Mouse (Mus musculus): ENCODE results near the gene Krtap14. TPM values are rescaled to one million over a fixed set of nuclear protein-coding genes. Genes with fewer than 3 reads are reported as not detected.

Gene Krtap14
- polyA plus RNA-seq, 1 experiment from 2014 or later, result not detected

DNA sequence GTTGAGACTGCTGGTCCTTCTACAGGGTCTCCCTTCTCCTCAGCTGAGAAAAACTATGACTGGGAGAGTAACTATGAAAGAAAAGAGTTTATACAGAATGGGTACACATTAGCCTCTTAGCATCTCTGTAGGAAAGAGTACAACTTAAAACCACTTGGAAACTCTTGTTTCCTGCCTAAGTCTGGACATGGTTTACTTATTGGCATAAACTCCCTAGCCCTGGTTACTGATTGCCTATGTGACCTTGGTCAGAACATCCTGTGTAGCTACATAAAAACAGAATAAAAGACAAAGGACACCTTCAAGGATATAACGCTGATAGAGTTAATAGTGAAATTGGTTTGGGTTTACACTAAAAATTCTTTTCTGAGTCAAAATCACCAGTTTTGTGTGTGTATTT lies 21.4 kb upstream of the Krtap14 start:
- Histone ChIP-seq H3K4me1 (ENCODE audit: insufficient read depth, low read depth, low read length) (no peaks in the 10 kb centered on the region), H3K4me2 (replicated peaks; ENCODE audit: low read depth, low read length) (no peak overlapping the region), H3K9me3 (ENCODE audit: low read length) (no peaks in the 10 kb centered on the region), H3K27ac (ENCODE audit: low read length) (no peak overlapping the region), H3K36me3 (ENCODE audit: insufficient read depth, low read length) (no peaks in the 10 kb centered on the region), H3K27me3 (replicated peaks; ENCODE audit: insufficient read depth, low read length) (no peaks in the 10 kb centered on the region), H3K4me3 (ENCODE audit: low read depth, low read length) (no peak overlapping the region), H3K9ac (replicated peaks; ENCODE audit: low read depth) (no peak overlapping the region)
- DNase-seq (ENCODE audit: low spot score) (no peak), ATAC-seq (no peak)
- 89% methylated on average over 1 of the region's 1 CpGs for WGBS
- TF ChIP-seq EP300 (IDR thresholded peaks at IDR 0.05), result no peak
- TF ChIP-seq CTCF (IDR thresholded peaks at IDR 0.05), result no peak

DNA sequence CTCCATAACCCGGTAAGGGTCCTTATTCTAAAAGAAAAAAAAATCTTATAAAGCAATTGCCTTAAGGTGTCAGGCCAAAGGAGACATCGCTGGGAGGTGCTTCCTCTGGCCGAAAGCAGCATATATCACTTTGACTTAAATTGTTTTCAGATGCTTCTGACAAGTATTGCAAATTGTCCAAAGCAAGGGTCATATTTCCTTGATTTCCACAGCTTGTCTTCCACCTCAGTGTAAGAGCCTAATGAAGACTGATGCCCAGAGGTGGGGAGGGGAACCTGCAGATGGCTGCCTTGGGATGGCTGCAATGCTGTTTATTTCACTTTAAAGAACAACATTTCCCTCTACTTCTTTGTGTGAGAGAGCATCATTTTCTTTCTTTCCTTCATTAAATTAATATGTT lies 1.0 kb upstream of the Krtap14 start:
- no peaks in the 10 kb centered on the region for H3K9me3 ChIP-seq (ENCODE audit: low read length)
- H3K27me3 ChIP-seq (replicated peaks; ENCODE audit: insufficient read depth, low read length), result no peaks in the 10 kb centered on the region
- no peak for DNase-seq (ENCODE audit: low spot score)
- H3K4me3 ChIP-seq (ENCODE audit: low read depth, low read length), result no peak overlapping the region
- no peaks in the 10 kb centered on the region for H3K4me1 ChIP-seq (ENCODE audit: insufficient read depth, low read depth, low read length)
- no peak for TF ChIP-seq CTCF (IDR thresholded peaks at IDR 0.05)
- no peak for TF ChIP-seq EP300 (IDR thresholded peaks at IDR 0.05)
- no peak overlapping the region for H3K4me2 ChIP-seq (replicated peaks; ENCODE audit: low read depth, low read length)
- ATAC-seq, result no peak
- no peak overlapping the region for H3K27ac ChIP-seq (ENCODE audit: low read length)
- no peak overlapping the region for H3K9ac ChIP-seq (replicated peaks; ENCODE audit: low read depth)
- WGBS, result 76% methylated on average over 3 of the region's 3 CpGs
- H3K36me3 ChIP-seq (ENCODE audit: insufficient read depth, low read length), result no peaks in the 10 kb centered on the region

DNA sequence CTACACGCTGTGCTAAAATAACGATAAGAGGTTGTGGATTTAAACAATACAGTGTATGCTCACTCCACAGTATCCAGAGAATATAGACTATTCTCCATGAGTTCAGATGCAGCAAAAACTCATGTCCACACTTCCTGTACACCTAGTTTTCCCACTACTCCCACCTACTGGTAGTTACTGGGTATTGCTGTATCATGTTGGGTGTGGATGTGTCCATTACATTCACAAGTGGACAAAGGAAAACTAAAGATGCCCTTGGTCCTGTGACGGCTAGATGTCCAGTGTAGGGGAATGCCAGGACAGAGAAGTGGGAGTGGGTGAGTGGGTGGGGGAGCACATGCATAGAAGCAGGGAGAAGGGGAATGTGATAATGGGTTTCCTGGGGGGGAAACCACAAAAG lies 2.2 kb downstream of the Krtap14 start:
- Histone ChIP-seq H3K4me3 (ENCODE audit: low read depth, low read length) (no peak overlapping the region), H3K9ac (replicated peaks; ENCODE audit: low read depth) (no peak overlapping the region), H3K9me3 (ENCODE audit: low read length) (no peaks in the 10 kb centered on the region), H3K27me3 (replicated peaks; ENCODE audit: insufficient read depth, low read length) (no peaks in the 10 kb centered on the region), H3K4me1 (ENCODE audit: insufficient read depth, low read depth, low read length) (no peaks in the 10 kb centered on the region), H3K27ac (ENCODE audit: low read length) (no peak overlapping the region), H3K4me2 (replicated peaks; ENCODE audit: low read depth, low read length) (no peak overlapping the region), H3K36me3 (ENCODE audit: insufficient read depth, low read length) (no peaks in the 10 kb centered on the region)
- no peak for TF ChIP-seq EP300 (IDR thresholded peaks at IDR 0.05)
- peak; percentile 70 for TF ChIP-seq CTCF (IDR thresholded peaks at IDR 0.05)
- WGBS, result 83% methylated on average over 3 of the region's 3 CpGs
- no peak for DNase-seq (ENCODE audit: low spot score)
- no peak for ATAC-seq

DNA sequence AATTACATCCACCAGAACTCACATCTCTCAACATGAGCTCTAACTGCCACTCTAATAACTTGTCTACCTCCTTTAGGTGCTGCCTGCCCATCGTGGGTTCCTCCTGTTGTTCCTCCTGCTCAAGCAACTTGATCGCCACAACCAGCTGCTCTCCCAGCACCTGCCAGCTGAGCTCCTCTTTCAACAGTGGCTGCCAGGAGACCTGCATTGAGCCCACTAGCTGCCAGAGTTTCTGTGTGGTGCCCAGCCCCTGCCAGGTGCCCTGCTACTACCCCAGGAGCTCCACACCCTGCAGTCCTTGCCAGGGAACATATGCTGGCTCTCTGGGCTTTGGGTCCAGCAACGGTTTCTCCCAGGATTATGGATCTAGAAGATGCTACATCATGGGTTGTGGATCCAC lies 5.9 kb downstream of the Krtap14 start, which contains the start of gene Krtap15:
Krtap15 (plus strand) TSS at position 150 of the 400 bp plus-strand sequence.
- Histone ChIP-seq H3K27me3 (replicated peaks; ENCODE audit: insufficient read depth, low read length) (no peaks in the 10 kb centered on the region), H3K9ac (replicated peaks; ENCODE audit: low read depth) (no peak within 1 kb of the TSS), H3K27ac (ENCODE audit: low read length) (no peak within 1 kb of the TSS), H3K36me3 (ENCODE audit: insufficient read depth, low read length) (no peaks in the 10 kb centered on the region), H3K4me2 (replicated peaks; ENCODE audit: low read depth, low read length) (no peak within 1 kb of the TSS), H3K4me3 (ENCODE audit: low read depth, low read length) (no peak within 1 kb of the TSS), H3K9me3 (ENCODE audit: low read length) (no peaks in the 10 kb centered on the region), H3K4me1 (ENCODE audit: insufficient read depth, low read depth, low read length) (no peaks in the 10 kb centered on the region)
- ATAC-seq (no peak), DNase-seq (ENCODE audit: low spot score) (no peak)
- 69% methylated on average over 3 of the region's 3 CpGs for WGBS
- TF ChIP-seq EP300 (IDR thresholded peaks at IDR 0.05), result no peak
- TF ChIP-seq CTCF (IDR thresholded peaks at IDR 0.05), result no peak

DNA sequence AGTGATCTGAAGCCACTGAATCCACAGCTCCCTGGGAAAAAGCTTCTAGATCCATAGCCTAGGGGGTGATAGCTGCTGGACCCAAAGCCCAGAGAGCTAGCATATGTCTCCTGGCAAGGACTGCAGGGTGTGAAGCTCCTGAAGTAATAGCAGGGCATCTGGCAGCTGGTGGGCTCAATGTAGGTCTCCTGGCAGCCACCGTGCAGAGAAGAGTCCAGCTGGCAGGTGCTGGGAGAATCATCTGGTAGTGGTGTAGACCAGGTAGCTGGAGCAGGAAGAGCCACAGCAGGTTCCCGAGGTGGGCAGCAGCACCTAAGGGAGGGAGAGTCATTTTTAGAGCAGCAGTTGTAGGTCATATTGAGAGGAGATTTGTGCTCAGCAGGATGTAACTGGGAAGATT lies 14.1 kb downstream of the Krtap14 start, which contains the start of gene Gm20741:
Gm20741 (minus strand) TSS at position 394 of the 400 bp plus-strand sequence.
- ATAC-seq, result no peak
- no peak for DNase-seq (ENCODE audit: low spot score)
- Histone ChIP-seq H3K4me2 (replicated peaks; ENCODE audit: low read depth, low read length) (no peak within 1 kb of the TSS), H3K4me1 (ENCODE audit: insufficient read depth, low read depth, low read length) (no peaks in the 10 kb centered on the region), H3K9ac (replicated peaks; ENCODE audit: low read depth) (no peak within 1 kb of the TSS), H3K27ac (ENCODE audit: low read length) (no peak within 1 kb of the TSS), H3K4me3 (ENCODE audit: low read depth, low read length) (no peak within 1 kb of the TSS), H3K36me3 (ENCODE audit: insufficient read depth, low read length) (no peaks in the 10 kb centered on the region), H3K27me3 (replicated peaks; ENCODE audit: insufficient read depth, low read length) (no peaks in the 10 kb centered on the region), H3K9me3 (ENCODE audit: low read length) (no peaks in the 10 kb centered on the region)
- TF ChIP-seq CTCF (IDR thresholded peaks at IDR 0.05) (no peak), EP300 (IDR thresholded peaks at IDR 0.05) (no peak)
- 70% methylated on average over 2 of the region's 2 CpGs for WGBS

DNA sequence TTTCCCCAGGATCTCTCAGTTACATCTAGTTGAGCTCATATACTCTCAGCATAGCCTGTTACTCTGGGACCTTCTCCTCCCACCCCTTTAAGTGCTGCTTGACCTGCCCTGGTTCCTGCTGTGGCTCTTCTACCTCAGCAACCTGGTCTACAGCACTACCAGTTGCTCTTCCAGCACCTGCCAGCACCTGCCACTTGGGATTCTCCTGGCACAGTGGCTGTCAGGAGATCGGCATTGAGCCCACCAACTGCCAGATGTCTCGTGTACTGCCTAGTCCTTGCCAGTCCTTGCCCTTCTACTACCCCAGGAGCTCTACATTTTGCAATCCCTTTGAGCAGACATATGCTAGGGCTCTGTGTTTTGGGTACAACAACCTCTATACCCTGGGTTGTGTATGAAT lies 39.2 kb downstream of the Krtap14 start:
- Histone ChIP-seq H3K9me3 (ENCODE audit: low read length) (no peaks in the 10 kb centered on the region), H3K36me3 (ENCODE audit: insufficient read depth, low read length) (no peaks in the 10 kb centered on the region), H3K27ac (ENCODE audit: low read length) (no peak overlapping the region), H3K4me3 (ENCODE audit: low read depth, low read length) (no peak overlapping the region), H3K4me2 (replicated peaks; ENCODE audit: low read depth, low read length) (no peak overlapping the region), H3K27me3 (replicated peaks; ENCODE audit: insufficient read depth, low read length) (no peaks in the 10 kb centered on the region), H3K9ac (replicated peaks; ENCODE audit: low read depth) (no peak overlapping the region), H3K4me1 (ENCODE audit: insufficient read depth, low read depth, low read length) (no peaks in the 10 kb centered on the region)
- WGBS, result 71% methylated on average over 2 of the region's 2 CpGs
- DNase-seq (ENCODE audit: low spot score) (no peak), ATAC-seq (no peak)
- no peak for TF ChIP-seq CTCF (IDR thresholded peaks at IDR 0.05)
- TF ChIP-seq EP300 (IDR thresholded peaks at IDR 0.05), result no peak

DNA sequence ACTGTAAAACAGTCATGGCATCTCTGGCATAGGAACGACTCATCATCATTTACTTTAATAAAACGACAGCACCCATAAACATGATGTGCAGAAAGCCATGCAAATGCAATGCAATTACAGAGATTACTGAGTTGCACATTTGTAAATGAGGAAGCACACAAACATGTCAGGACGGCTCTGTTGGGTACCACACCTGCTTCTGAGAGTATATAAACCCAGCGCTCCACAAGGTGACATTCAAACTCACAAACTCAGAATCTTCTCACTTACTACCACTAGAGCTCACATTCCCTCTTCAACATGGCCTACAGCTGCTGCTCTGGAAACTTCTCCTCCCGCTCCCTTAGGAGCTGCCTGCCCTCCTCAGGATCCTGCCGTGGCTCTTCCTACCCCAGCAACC lies 48.3 kb downstream of the Krtap14 start, which contains the start of gene Gm5965:
Gm5965 (plus strand) TSS at position 301 of the 400 bp plus-strand sequence.
- TF ChIP-seq CTCF (IDR thresholded peaks at IDR 0.05) (no peak), EP300 (IDR thresholded peaks at IDR 0.05) (no peak)
- Histone ChIP-seq H3K4me3 (ENCODE audit: low read depth, low read length) (no peak within 1 kb of the TSS), H3K36me3 (ENCODE audit: insufficient read depth, low read length) (no peaks in the 10 kb centered on the region), H3K9me3 (ENCODE audit: low read length) (no peaks in the 10 kb centered on the region), H3K4me1 (ENCODE audit: insufficient read depth, low read depth, low read length) (no peaks in the 10 kb centered on the region), H3K9ac (replicated peaks; ENCODE audit: low read depth) (no peak within 1 kb of the TSS), H3K27me3 (replicated peaks; ENCODE audit: insufficient read depth, low read length) (no peaks in the 10 kb centered on the region), H3K4me2 (replicated peaks; ENCODE audit: low read depth, low read length) (no peak within 1 kb of the TSS), H3K27ac (ENCODE audit: low read length) (no peak within 1 kb of the TSS)
- no peak for ATAC-seq
- 78% methylated on average over 5 of the region's 6 CpGs for WGBS
- no peak for DNase-seq (ENCODE audit: low spot score)
